Mouse (Mus musculus) frontal cortex, adult 2 months (tissue): ENCODE results near the gene Krt17. TPM values are rescaled to one million over a fixed set of nuclear protein-coding genes. Genes with fewer than 3 reads are reported as not detected.
"Not testable (repeated sequence)": the region's sequence is repeated elsewhere in the genome, so short reads cannot be mapped to it uniquely, and the experiment has no call there.

Experiments
- DNase-seq, 2 experiments: peaks; one replicate each; pipeline ENCODE4 v3.0.0; 2022; ENCODE audit warnings: low spot score in 1 of 2; ENCODE audit errors: extremely low spot score in 1 of 2
- polyA plus RNA-seq: library from polyadenylated mRNA; depleted of rRNA; stranded (reverse); fragments of >200 nt; gene quantifications from 2 replicates; pipeline ENCODE4 v1.2.3, GENCODE M21; 2012; rRNA removed

Krt17 gene
- polyA plus RNA-seq, 1 experiment = 0.28 TPM

- DNase-seq = no peak
Measured at GRCm38 (mm10) chr11:100269821-100270332, 9.0 kb upstream of the Krt17 start, which contains the start of gene Krt42. TSS of gene Krt42 (minus strand) at chr11:100269871.

- DNase-seq = no peak
Measured at GRCm38 (mm10) chr11:100262058-100262980, 1.5 kb upstream of the Krt17 start.

GRCm38 (mm10) chr11:100261235-100261605, 391 bp upstream of the Krt17 start:
- DNase-seq = no peak

DNA sequence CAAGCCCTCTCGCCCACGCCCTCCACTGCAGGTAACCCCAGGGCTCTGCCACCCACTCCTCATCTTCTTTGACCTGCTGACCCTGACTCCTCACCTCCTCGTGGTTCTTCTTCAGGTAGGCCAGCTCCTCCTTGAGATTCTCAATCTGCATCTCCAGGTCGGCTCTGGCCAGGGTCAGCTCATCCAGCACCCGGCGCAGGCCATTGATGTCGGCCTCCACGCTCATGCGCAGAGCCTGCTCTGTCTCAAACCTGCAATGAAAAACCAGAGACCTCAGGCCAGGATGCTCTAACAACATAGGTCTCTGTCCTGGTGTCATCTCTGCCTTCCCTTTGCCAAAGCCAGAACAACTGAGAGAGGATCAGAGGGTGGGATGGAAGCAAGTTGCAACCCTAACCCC, 1.8 kb downstream of the Krt17 start:
- no peak for DNase-seq

DNA sequence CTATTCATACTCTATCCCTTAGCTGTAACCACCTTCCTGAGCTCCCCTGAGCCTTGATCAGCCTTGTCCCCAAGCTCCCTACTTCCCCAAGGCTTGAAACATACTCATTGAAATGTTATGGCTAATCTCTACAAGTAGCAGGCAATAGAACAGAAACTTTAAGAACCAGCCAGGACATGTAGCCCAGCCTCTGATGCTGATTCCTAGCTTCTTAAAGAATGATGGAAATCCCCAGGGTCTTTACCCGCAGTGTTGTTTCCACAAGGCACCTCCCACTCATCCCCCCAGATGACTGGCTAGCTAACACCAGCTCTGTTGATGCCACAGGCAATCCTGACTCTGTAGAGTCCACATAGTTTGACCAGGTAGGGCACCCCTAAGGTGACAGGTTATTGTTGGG, 2.9 kb downstream of the Krt17 start:
- DNase-seq = no peak

- no peak for DNase-seq
Measured at GRCm38 (mm10) chr11:100255514-100255913, 5.3 kb downstream of the Krt17 start.

DNA sequence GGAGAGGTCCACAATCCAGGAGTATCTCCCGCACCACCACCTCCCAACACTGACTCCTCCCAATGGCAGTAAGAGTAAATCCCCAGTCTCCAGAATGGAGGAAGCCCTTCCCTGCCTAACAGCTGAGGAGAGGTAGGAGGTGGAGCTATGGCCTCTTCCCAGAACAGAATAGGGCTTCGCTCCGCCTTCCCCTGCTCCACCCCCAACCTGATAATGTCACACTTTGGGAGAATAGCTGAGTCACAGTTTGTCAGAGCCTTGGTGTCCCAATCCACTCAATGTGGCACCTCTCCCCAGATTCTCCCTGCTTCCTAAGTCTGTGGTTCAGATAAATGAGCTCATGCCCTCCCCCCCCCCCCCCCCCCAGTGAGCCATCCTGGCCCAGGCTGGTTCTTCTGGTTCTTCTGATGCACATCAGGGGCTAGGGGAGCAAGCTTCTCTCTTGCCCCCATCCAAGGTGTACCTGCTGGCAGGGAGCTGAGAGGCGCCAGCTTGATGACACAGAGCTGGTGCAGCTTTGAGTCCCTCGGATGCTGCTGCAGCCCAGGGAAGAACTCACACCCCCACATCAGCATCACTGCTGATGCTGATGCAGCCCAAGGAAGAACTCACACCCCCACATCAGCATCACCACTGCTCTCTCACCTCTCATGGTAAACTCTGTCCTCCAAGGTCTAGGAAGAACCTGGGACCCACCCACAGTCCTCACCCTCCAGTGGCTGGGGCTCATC, 6.3 kb downstream of the Krt17 start:
- peak in 1 of 2 experiments; percentile 40 for DNase-seq

DNA sequence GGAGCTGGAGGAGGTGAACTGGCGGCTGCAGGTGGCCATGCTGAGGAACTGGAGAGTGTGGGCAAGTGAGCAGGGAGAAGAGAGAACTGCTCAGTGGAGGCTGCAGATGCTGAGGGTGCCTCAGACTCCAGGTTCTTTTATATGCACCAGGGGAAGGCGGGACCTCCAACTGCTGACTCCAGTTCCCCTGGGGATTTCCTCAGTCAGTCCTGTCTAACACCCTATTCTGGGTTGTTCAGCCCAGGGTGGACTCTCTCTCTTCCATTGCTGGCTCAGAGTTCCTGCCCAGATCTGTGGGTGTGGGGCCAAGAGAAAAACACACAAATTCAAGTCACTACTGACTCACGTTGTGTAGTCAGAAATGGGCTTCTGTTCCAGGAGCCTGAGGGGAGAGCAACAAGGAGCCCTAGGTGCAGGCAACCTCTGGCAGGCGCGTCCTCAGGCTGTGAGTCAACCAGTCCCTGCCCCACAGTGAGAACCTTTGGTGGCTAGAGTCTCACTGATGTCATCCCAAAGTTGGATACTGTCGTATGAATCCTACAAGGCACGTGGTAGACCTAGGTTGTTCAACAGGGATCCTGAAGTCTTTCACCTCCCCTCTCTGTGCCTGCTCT, 11.9 kb downstream of the Krt17 start, which contains the start of gene Krt16:
Krt16 (minus strand) TSS at position 51 of the 614 bp plus-strand sequence.
- no peak for DNase-seq

DNA sequence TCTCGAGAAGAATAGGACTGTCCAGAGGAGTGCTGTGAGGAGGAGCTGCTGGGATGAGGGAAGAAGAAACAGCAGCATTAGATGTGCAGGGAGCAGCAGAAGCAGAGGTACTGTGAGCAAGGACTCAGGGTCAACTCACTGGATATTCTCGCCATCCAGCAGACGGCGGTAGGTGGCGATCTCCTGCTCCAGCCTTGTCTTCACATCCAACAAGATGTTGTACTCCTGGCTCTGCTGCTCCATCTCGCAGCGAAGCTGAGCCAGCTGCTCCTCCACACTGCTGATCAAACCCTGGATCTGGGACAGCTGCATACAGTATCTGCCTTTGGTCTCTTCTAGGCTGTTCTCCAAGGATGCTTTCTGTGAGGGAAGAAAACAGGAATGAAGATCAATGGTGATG, 14.4 kb downstream of the Krt17 start:
- DNase-seq = not testable (repeated sequence)

DNA sequence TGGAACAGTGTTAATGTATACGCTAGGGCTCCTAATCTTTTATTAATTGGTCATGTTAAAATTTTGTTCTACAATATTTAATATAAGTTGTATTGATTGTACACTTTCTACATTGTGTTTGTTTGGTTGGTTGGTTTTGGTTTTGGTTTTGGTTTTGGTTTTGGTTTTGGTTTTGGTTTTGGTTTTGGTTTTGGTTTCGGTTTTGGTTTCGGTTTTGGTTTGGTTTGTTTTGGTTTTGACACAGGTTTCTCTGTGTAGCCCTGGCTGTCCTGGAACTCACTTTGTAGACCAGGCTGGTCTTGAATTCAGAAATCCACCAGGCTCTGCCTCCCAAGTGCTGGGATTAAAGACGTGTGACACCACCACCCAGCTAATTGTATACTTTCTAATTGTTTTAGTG, 20.6 kb downstream of the Krt17 start:
- not testable (repeated sequence) for DNase-seq

GRCm38 (mm10) chr11:100221741-100222140, 39.1 kb downstream of the Krt17 start:
- peak in 1 of 2 experiments; percentile 29 for DNase-seq

- no peak for DNase-seq
Measured at GRCm38 (mm10) chr11:100219304-100219703, 41.5 kb downstream of the Krt17 start.

DNA sequence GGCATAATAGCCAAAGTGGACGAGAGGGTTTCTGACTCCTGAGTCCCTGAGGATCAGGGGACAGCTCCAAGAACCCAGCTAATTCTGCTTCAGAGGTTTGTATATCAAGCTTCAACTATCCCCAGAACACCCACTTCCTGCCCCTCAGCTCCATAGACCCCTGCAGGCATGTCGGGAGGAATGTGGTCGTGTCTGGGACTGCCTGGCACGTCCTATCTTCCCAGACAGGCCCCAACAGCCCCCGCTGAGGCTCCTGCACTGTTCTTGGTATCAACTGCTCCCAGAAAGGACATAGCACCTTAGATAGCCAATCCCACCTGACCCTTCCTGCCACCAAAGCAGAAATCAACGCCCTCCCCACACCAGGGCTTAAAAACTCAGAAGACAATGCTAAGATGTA, 52.3 kb downstream of the Krt17 start:
- no peak for DNase-seq

DNA sequence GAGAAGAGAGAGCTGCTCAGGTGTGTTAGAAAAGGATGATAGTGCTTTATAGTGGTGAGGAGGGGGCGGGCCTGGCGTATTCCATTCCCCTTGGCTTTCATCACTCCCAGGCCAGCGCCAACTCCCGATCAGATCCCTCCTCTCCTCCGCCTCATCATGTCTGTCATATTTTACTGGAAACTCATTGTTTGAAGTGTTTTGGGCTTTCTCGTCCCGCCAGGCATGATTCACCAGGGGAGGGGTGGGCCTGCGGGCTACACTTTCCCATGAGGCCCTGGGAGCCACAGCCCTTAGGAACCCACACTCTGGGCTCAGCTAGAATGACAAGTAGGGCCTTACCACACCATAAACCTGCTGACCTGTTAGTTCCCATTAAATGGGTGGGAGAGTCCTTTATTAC, 53.3 kb downstream of the Krt17 start, which contains the start of gene Krt14:
Krt14 (minus strand) TSS at position 51 of the 400 bp plus-strand sequence.
- no peak for DNase-seq

Other genes starting within 250 kb of the Krt17 start
- gene Krt33a, start 244.8 kb downstream of the Krt17 start, polyA plus RNA-seq = not detected in 2 replicates
- not detected in 2 replicates for gene Krt33b, start 231.2 kb downstream of the Krt17 start, polyA plus RNA-seq
- gene Krt34, start 219.5 kb downstream of the Krt17 start, polyA plus RNA-seq = not detected in 2 replicates
- not detected in 2 replicates for gene Krt31, start 210.5 kb downstream of the Krt17 start, polyA plus RNA-seq
- gene Krt32, start 172.8 kb downstream of the Krt17 start, polyA plus RNA-seq = 0.06 TPM in 1 of 2 replicates, not detected in the other
- gene Krt35, start 164.8 kb downstream of the Krt17 start, polyA plus RNA-seq = not detected in 2 replicates
- gene Krt36, start 155.4 kb downstream of the Krt17 start, polyA plus RNA-seq = not detected in 2 replicates
- gene Krt13, start 139.5 kb downstream of the Krt17 start, polyA plus RNA-seq = not detected in 2 replicates
- not detected in 2 replicates for gene Krt15, start 125.1 kb downstream of the Krt17 start, polyA plus RNA-seq
- gene Krt19, start 112.4 kb downstream of the Krt17 start, polyA plus RNA-seq = 1.6 and 3.7 TPM in 2 replicates
- gene Krt9, start 67.8 kb downstream of the Krt17 start, polyA plus RNA-seq = 8.3 and 9.4 TPM in 2 replicates
- gene Krt14, start 53.5 kb downstream of the Krt17 start, polyA plus RNA-seq = 0.08 and 0.12 TPM in 2 replicates
- gene Krt16, start 12.1 kb downstream of the Krt17 start, polyA plus RNA-seq = not detected in 2 replicates
- 0.14 TPM in 1 of 2 replicates, not detected in the other for gene Krt42, start 8.8 kb upstream of the Krt17 start, polyA plus RNA-seq
- gene Eif1, start 58.9 kb upstream of the Krt17 start, polyA plus RNA-seq = 510 and 517 TPM in 2 replicates
- gene Gast, start 73.4 kb upstream of the Krt17 start, polyA plus RNA-seq = not detected in 2 replicates
- gene Hap1, start 95.1 kb upstream of the Krt17 start, polyA plus RNA-seq = 251 and 269 TPM in 2 replicates
- 71.3 and 71.5 TPM in 2 replicates for gene Jup, start 136.7 kb upstream of the Krt17 start, polyA plus RNA-seq
- 13.6 and 15.8 TPM in 2 replicates for gene P3h4, start 153.8 kb upstream of the Krt17 start, polyA plus RNA-seq
- gene Fkbp10, start 154.7 kb upstream of the Krt17 start, polyA plus RNA-seq = 10.6 and 10.8 TPM in 2 replicates
- 63.7 and 77.3 TPM in 2 replicates for gene Nt5c3b, start 180.8 kb upstream of the Krt17 start, polyA plus RNA-seq
- gene Klhl10, start 180.9 kb upstream of the Krt17 start, polyA plus RNA-seq = 0.72 and 0.74 TPM in 2 replicates
- 13.6 and 13.7 TPM in 2 replicates for gene Klhl11, start 211.7 kb upstream of the Krt17 start, polyA plus RNA-seq